Mouse (Mus musculus) splenic B cell, adult 2 months (primary cell): ENCODE data around the gene Socs7.

Source experiments
- DNase-seq: peaks from one replicate; pipeline ENCODE4 v3.0.0-alpha.2; 2011; ENCODE audit warnings: low read depth, low spot score
- H3K27me3 ChIP-seq: 2 replicates; pipeline ENCODE4 v1.6.1; 2012; ENCODE audit warnings: mild to moderate bottlenecking, low read length, moderate library complexity, mixed read lengths; ENCODE audit not compliant: control insufficient read depth, poor library complexity, insufficient read depth, severe bottlenecking
- H3K36me3 ChIP-seq: 2 replicates; pipeline ENCODE4 v1.6.1; 2012; ENCODE audit warnings: mild to moderate bottlenecking, low read length, moderate library complexity, mixed read lengths; ENCODE audit not compliant: control insufficient read depth, poor library complexity, insufficient read depth, severe bottlenecking

Socs7 gene

GRCm38 (mm10) chr11:97412117-97412516, 49.8 kb downstream of the Socs7 start:
- no peak for DNase-seq
- Histone ChIP-seq H3K27me3 (no peaks in the 10 kb centered on the region), H3K36me3 (no peaks in the 10 kb centered on the region)

GRCm38 (mm10) chr11:97412808-97413347, 50.5 kb downstream of the Socs7 start:
- no peaks in the 10 kb centered on the region for H3K36me3 ChIP-seq
- DNase-seq: no peak
- no peaks in the 10 kb centered on the region for H3K27me3 ChIP-seq

- no peaks in the 10 kb centered on the region for H3K36me3 ChIP-seq
- peak; percentile 57 for DNase-seq
- H3K27me3 ChIP-seq: no peaks in the 10 kb centered on the region
These were observed 53.0 kb downstream of the Socs7 start, which contains the start of gene Arhgap23 for GRCm38 (mm10) chr11:97415330-97415711. Gene Arhgap23 (plus strand): TSS chr11:97415533.

- Histone ChIP-seq H3K36me3 (no peaks in the 10 kb centered on the region), H3K27me3 (no peaks in the 10 kb centered on the region)
- DNase-seq: no peak
These were observed 53.6 kb downstream of the Socs7 start for GRCm38 (mm10) chr11:97415712-97416636.

GRCm38 (mm10) chr11:97416637-97417035, 54.3 kb downstream of the Socs7 start:
- DNase-seq: no peak
- H3K36me3 ChIP-seq: no peaks in the 10 kb centered on the region
- no peaks in the 10 kb centered on the region for H3K27me3 ChIP-seq

GRCm38 (mm10) chr11:97418834-97419539, 56.6 kb downstream of the Socs7 start:
- Histone ChIP-seq H3K36me3 (no peaks in the 10 kb centered on the region), H3K27me3 (no peaks in the 10 kb centered on the region)
- DNase-seq: no peak

GRCm38 (mm10) chr11:97419540-97419900, 57.2 kb downstream of the Socs7 start:
- Histone ChIP-seq H3K27me3 (no peaks in the 10 kb centered on the region), H3K36me3 (no peaks in the 10 kb centered on the region)
- DNase-seq: no peak

GRCm38 (mm10) chr11:97422507-97422906, 60.2 kb downstream of the Socs7 start:
- Histone ChIP-seq H3K27me3 (no peaks in the 10 kb centered on the region), H3K36me3 (no peaks in the 10 kb centered on the region)
- no peak for DNase-seq

GRCm38 (mm10) chr11:97424092-97424692, 61.8 kb downstream of the Socs7 start:
- DNase-seq: no peak
- Histone ChIP-seq H3K27me3 (no peaks in the 10 kb centered on the region), H3K36me3 (no peaks in the 10 kb centered on the region)

GRCm38 (mm10) chr11:97424802-97425201, 62.5 kb downstream of the Socs7 start:
- Histone ChIP-seq H3K27me3 (no peaks in the 10 kb centered on the region), H3K36me3 (no peaks in the 10 kb centered on the region)
- DNase-seq: no peak

GRCm38 (mm10) chr11:97427794-97428725, 65.7 kb downstream of the Socs7 start:
- peak; percentile 84 for DNase-seq
- Histone ChIP-seq H3K27me3 (no peaks in the 10 kb centered on the region), H3K36me3 (no peaks in the 10 kb centered on the region)

GRCm38 (mm10) chr11:97428726-97429077, 66.4 kb downstream of the Socs7 start:
- no peak for DNase-seq
- Histone ChIP-seq H3K27me3 (no peaks in the 10 kb centered on the region), H3K36me3 (no peaks in the 10 kb centered on the region)

- no peaks in the 10 kb centered on the region for H3K27me3 ChIP-seq
- no peak for DNase-seq
- H3K36me3 ChIP-seq: no peaks in the 10 kb centered on the region
These were observed 67.3 kb downstream of the Socs7 start for GRCm38 (mm10) chr11:97429615-97430014.

GRCm38 (mm10) chr11:97432015-97432414, 69.7 kb downstream of the Socs7 start:
- DNase-seq: peak; percentile 78
- no peaks in the 10 kb centered on the region for H3K27me3 ChIP-seq
- H3K36me3 ChIP-seq: no peaks in the 10 kb centered on the region
